Mouse (Mus musculus): ENCODE data around the gene E130218I03Rik. TPM values are rescaled to one million over a fixed set of nuclear protein-coding genes. Genes with fewer than 3 reads are reported as not detected.
A peak's percentile ranks its signal among the peaks of the same experiment; 100 is the strongest.

E130218I03Rik gene
- polyA plus RNA-seq, 1 experiment = not detected

DNA sequence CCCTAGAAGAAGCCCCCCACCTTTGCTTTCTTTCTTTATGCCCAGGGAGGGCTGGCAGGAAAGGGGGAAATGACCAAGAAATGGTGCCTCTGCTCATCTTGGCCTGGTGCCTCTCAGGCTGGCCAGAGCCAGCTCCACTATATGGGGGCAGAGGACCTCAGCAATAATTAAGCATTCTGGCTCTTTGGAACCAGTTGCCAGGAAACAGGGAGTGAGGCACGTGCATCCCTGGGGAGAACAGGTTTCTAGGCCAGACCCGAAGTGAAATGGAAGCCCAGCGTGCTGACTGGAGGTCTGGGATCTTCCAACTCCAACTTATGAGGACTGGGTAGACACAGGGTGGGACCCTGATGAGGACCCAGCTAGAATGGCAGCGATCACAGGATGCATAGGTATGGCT is 2.8 kb downstream of the E130218I03Rik start:
- Histone ChIP-seq H3K27me3 (replicated peaks; ENCODE audit: control insufficient read depth, insufficient read depth, low read length) (peaks cover 3% of the 10 kb centered on the region; the same call in 1 of the 2 replicates), H3K4me1 (ENCODE audit: control insufficient read depth, insufficient read depth, low read length) (peaks cover 8% of the 10 kb centered on the region; the same call in 1 of the 2 replicates), H3K4me3 (ENCODE audit: insufficient read depth, low read depth, low read length) (no peak overlapping the region), H3K27ac (ENCODE audit: insufficient read depth, low read depth, low read length) (no peak overlapping the region), H3K36me3 (ENCODE audit: control insufficient read depth, insufficient read depth, low read length) (no peaks in the 10 kb centered on the region)
- 26% methylated on average over 4 of the region's 4 CpGs for WGBS
- peak; percentile 63 for DNase-seq
- TF ChIP-seq POLR2A (IDR thresholded peaks at IDR 0.05; ENCODE audit: low read depth, low read length) = no peak
- no peak for TF ChIP-seq CTCF (conservative IDR thresholded peaks at IDR 0.05; ENCODE audit: insufficient read depth, insufficient read length, low read depth, low read length)

DNA sequence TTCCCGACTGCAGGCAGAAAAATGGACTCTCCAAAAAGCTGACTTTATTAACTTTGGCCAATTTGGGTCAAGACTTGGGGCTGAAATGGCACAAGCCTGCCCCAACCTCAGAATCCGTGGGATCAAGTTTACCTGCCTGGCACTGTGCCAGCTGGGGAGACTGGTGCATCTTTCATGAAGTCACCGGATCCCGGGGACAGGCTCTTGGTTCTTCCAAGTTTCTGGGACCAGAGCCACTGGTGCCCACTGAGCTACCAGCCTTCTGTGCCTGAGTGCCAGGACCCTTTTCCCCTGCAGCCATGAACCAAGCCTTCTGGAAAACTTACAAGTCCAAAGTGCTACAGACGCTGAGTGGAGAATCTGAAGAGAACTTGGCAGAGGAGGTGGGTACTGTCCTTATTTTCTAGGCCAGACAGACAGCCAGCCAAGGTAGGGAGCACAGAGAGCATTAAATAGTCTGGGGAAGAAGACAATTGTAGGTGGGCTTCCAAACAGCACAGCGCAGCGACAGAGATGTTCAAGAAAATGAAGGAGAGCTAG is 3.3 kb downstream of the E130218I03Rik start, which contains the start of gene Gm30191:
Gene Gm30191 (plus strand): TSS at position 217 of the 540 bp plus-strand sequence.
- WGBS = 61% methylated on average over 7 of the region's 7 CpGs
- Histone ChIP-seq H3K36me3 (ENCODE audit: control insufficient read depth, insufficient read depth, low read length) (no peaks in the 10 kb centered on the region), H3K27me3 (replicated peaks; ENCODE audit: control insufficient read depth, insufficient read depth, low read length) (peaks cover 4% of the 10 kb centered on the region; the same call in 1 of the 2 replicates), H3K4me1 (ENCODE audit: control insufficient read depth, insufficient read depth, low read length) (peaks cover 9% of the 10 kb centered on the region; the same call in 1 of the 2 replicates), H3K4me3 (ENCODE audit: insufficient read depth, low read depth, low read length) (no peak within 1 kb of the TSS), H3K27ac (ENCODE audit: insufficient read depth, low read depth, low read length) (no peak within 1 kb of the TSS)
- TF ChIP-seq POLR2A (IDR thresholded peaks at IDR 0.05; ENCODE audit: low read depth, low read length) (no peak), CTCF (conservative IDR thresholded peaks at IDR 0.05; ENCODE audit: insufficient read depth, insufficient read length, low read depth, low read length) (no peak)
- peak; percentile 64 for DNase-seq

DNA sequence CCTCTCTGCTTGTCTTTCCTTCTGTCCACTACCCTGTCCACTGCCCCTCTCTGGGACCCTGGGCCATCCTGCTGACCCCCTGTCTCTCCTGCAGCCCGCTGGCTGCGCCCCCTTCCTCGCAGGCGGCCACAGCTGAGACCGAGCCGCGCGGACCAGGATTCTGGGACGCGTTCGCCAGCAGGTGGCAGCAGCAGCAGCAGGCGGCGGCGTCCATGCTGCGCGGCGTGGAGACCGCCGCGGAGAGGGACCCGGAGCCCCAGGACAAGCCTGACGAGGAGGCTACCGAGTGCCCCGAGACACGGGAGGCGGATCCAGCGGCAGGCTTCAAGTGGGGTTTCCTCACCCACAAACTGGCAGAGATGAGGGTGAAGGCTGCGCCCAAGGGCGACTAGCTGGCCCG is 6.2 kb downstream of the E130218I03Rik start:
- DNase-seq = peak; percentile 72
- WGBS = 3% methylated on average over 30 of the region's 30 CpGs
- H3K4me3 ChIP-seq (ENCODE audit: insufficient read depth, low read depth, low read length) = peak overlapping the region; percentile 25
- H3K36me3 ChIP-seq (ENCODE audit: control insufficient read depth, insufficient read depth, low read length) = no peaks in the 10 kb centered on the region
- TF ChIP-seq POLR2A (IDR thresholded peaks at IDR 0.05; ENCODE audit: low read depth, low read length) (no peak), CTCF (conservative IDR thresholded peaks at IDR 0.05; ENCODE audit: insufficient read depth, insufficient read length, low read depth, low read length) (peak; percentile 62)
- H3K27me3 ChIP-seq (replicated peaks; ENCODE audit: control insufficient read depth, insufficient read depth, low read length) = peaks cover 6% of the 10 kb centered on the region
- no peak overlapping the region for H3K27ac ChIP-seq (ENCODE audit: insufficient read depth, low read depth, low read length)
- peaks cover 11% of the 10 kb centered on the region; the same call in 1 of the 2 replicates for H3K4me1 ChIP-seq (ENCODE audit: control insufficient read depth, insufficient read depth, low read length)

DNA sequence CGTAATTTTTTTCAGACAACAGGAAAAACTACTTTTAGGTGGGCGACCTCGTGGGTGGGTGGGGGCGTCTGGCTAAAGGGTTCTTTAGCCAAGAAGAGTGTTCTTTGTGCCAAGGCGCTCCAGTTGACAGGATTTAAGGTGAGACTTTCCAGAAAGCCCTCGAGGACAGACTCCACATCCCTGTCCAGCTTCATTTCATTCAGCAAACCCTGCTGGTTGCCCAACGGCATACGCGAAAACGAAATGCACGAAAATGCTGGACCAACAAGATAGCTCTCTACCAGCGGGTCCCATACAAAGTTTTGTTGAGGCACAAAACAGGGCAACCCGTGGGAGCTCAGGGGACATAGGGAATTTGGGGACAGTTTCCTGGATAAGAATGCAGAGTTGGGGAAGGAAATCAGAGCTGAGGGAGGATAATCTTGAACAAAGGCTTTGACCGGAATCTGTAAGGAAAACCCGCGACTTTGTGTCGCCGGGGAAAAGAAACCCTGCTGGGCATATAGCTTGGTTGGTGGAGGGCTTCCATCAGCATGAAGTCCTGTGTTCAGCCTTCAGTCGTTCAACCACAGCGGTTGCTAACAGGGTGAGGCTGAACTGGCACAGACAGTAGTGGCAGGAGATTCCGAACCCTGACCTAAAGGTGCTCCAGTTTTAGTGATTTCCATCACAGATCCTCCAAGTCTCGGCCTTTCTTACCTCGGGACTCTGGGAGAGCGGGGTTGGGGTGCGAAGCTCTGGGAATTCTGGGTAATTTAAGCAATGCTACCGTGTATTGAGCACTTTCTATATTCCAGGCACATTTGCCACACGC is 6.9 kb downstream of the E130218I03Rik start:
- DNase-seq = no peak
- no peaks in the 10 kb centered on the region for H3K36me3 ChIP-seq (ENCODE audit: control insufficient read depth, insufficient read depth, low read length)
- 21% methylated on average over 27 of the region's 27 CpGs for WGBS
- TF ChIP-seq POLR2A (IDR thresholded peaks at IDR 0.05; ENCODE audit: low read depth, low read length) = no peak
- no peak for TF ChIP-seq CTCF (conservative IDR thresholded peaks at IDR 0.05; ENCODE audit: insufficient read depth, insufficient read length, low read depth, low read length)
- H3K4me1 ChIP-seq (ENCODE audit: control insufficient read depth, insufficient read depth, low read length) = peaks cover 14% of the 10 kb centered on the region; the same call in 1 of the 2 replicates
- H3K27ac ChIP-seq (ENCODE audit: insufficient read depth, low read depth, low read length) = no peak overlapping the region
- H3K27me3 ChIP-seq (replicated peaks; ENCODE audit: control insufficient read depth, insufficient read depth, low read length) = peaks cover 6% of the 10 kb centered on the region
- peak overlapping the region; percentile 25; the same call in 1 of the 2 replicates for H3K4me3 ChIP-seq (ENCODE audit: insufficient read depth, low read depth, low read length)

DNA sequence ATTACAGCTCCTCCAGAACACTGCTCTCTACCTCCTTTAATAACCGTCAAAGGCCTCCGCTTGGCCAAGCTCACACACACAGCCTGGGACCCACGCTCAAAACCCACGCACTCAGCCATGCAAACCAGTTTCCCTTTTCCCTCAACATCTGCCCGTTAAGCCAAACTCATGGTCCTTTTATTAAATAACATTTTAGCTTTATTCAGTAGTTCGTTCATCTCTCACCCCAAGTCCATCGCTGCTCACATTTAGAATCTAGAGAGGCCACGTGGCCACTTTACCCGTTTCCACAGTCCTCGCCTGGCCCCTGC is 7.4 kb downstream of the E130218I03Rik start:
- 20% methylated on average over 10 of the region's 10 CpGs for WGBS
- peak overlapping the region; percentile 64 for H3K4me3 ChIP-seq (ENCODE audit: insufficient read depth, low read depth, low read length)
- DNase-seq = no peak
- peaks cover 10% of the 10 kb centered on the region; the same call in 1 of the 2 replicates for H3K4me1 ChIP-seq (ENCODE audit: control insufficient read depth, insufficient read depth, low read length)
- TF ChIP-seq POLR2A (IDR thresholded peaks at IDR 0.05; ENCODE audit: low read depth, low read length) = no peak
- no peak for TF ChIP-seq CTCF (conservative IDR thresholded peaks at IDR 0.05; ENCODE audit: insufficient read depth, insufficient read length, low read depth, low read length)
- H3K27ac ChIP-seq (ENCODE audit: insufficient read depth, low read depth, low read length) = no peak overlapping the region
- peaks cover 6% of the 10 kb centered on the region for H3K27me3 ChIP-seq (replicated peaks; ENCODE audit: control insufficient read depth, insufficient read depth, low read length)
- no peaks in the 10 kb centered on the region for H3K36me3 ChIP-seq (ENCODE audit: control insufficient read depth, insufficient read depth, low read length)

DNA sequence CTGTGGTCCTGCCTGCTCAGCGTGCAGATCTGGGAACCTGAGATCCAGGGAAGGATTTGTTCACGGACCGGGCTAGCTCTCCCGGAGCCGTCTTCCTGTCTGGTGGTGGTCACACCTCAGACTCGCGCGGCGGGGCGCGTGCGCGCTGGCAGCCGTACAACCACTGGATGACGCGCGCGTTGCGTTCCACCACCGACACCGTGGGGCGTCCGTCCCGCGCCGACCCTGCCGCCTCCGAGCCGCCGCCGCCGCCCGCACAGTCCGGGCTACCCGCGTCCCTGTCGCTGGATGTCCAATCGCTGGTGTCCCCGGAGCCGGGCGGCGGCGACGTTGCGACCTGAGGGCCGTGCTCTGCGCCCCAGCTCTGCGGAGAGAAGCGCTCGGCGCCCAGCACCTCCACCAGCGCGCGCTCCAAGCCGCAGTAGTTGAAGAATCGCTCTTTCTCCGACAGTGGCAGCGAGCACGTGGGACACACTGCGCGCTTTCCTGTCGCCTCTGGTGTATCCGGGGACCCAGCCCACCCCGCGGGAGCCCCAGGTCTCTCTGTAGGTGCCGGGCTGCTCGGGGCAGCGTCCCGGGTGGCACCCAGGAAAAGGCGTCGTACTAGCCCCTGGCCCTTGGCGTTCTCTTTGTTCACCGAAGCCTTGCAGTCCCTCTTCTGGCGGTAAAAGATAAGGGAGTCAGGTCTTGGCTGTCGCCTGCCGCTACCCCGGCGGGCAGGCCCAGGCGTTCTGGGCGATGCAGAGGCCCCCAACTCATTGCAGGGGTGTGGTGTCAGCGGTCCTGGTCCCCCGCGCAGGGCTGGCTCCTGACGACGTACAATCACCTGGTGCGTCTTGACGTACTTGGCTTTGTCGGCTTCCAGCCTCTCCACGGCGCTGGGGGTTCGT is 8.0 kb downstream of the E130218I03Rik start:
- DNase-seq = peak; percentile 43
- H3K36me3 ChIP-seq (ENCODE audit: control insufficient read depth, insufficient read depth, low read length) = no peaks in the 10 kb centered on the region
- peak overlapping the region; percentile 57 for H3K27ac ChIP-seq (ENCODE audit: insufficient read depth, low read depth, low read length)
- H3K4me1 ChIP-seq (ENCODE audit: control insufficient read depth, insufficient read depth, low read length) = peaks cover 10% of the 10 kb centered on the region; the same call in 1 of the 2 replicates
- H3K4me3 ChIP-seq (ENCODE audit: insufficient read depth, low read depth, low read length) = peak overlapping the region; percentile 64
- 3% methylated on average over 91 of the region's 91 CpGs for WGBS
- no peak for TF ChIP-seq CTCF (conservative IDR thresholded peaks at IDR 0.05; ENCODE audit: insufficient read depth, insufficient read length, low read depth, low read length)
- no peak for TF ChIP-seq POLR2A (IDR thresholded peaks at IDR 0.05; ENCODE audit: low read depth, low read length)
- H3K27me3 ChIP-seq (replicated peaks; ENCODE audit: control insufficient read depth, insufficient read depth, low read length) = peaks cover 6% of the 10 kb centered on the region

Measured in kidney, adult 2 months (tissue).